In genomic region chr8:104555191-104555590, GRCm38 (mm10) we compare ENCODE assay signal across 15 mouse cellular contexts. TPM values are rescaled to one million over a fixed set of nuclear protein-coding genes. Genes with fewer than 3 reads are reported as not detected.
"Had no signal": no experiment of that assay in that cellular context is flagged by ENCODE, and none has a peak within 500 bp of the region (broad histone marks: within the 10 kb centered on the region; RNA-seq: fewer than 3 reads in every experiment).

No protein-coding gene starts in this region.

- H3K4me3 ChIP-seq: kidney, embryonic 15.5 days; limb, embryonic 12.5 days; limb, embryonic 15.5 days had no signal

- DNase-seq: kidney, adult 8-10 months; kidney, postnatal 10 days; kidney, postnatal 4 days; left cerebral cortex, postnatal 4 days; liver, postnatal 0 days; midbrain, embryonic 14.5 days; thymus, adult 18-20 months; thymus, postnatal 36 days had no signal

- H3K27me3 ChIP-seq: kidney, embryonic 15.5 days; limb, embryonic 12.5 days; limb, embryonic 15.5 days had no signal

- H3K27ac ChIP-seq: kidney, embryonic 15.5 days; limb, embryonic 12.5 days; limb, embryonic 15.5 days; liver, embryonic 14.5 days had no signal

- H3K36me3 ChIP-seq: kidney, embryonic 15.5 days; limb, embryonic 12.5 days; limb, embryonic 15.5 days had no signal

- H3K4me1 ChIP-seq: kidney, embryonic 15.5 days had no signal

RNA-seq across cellular contexts. Expression of gene Car7, which starts 20.7 kb away (rescaled TPM):
- total RNA-seq: megakaryocyte-erythroid progenitor cell, adult 5-6 weeks had no signal

RNA-seq across cellular contexts. Expression of gene Terb1, which starts 45.5 kb away (rescaled TPM):
- total RNA-seq: megakaryocyte progenitor cell, adult 5-6 weeks; megakaryocyte-erythroid progenitor cell, adult 5-6 weeks had no signal
- polyA plus RNA-seq: liver, embryonic 14.5 days; small intestine, adult 2 months had no signal
